Mouse (Mus musculus) heart, postnatal 0 days (tissue): ENCODE data around the gene Shroom4. TPM values are rescaled to one million over a fixed set of nuclear protein-coding genes. Genes with fewer than 3 reads are reported as not detected.

Experiments used
- ATAC-seq: fragments of 200-750 bp; cut with Nextera tagmentation; 2 replicates; pipeline ENCODE4 v1.8.0; 2017; ENCODE audit warnings: low read depth, moderate number of reproducible peaks, moderate library complexity; ENCODE audit not compliant: insufficient read depth
- DNase-seq: peaks from one replicate; pipeline ENCODE4 v3.0.0-alpha.2; 2016; ENCODE audit warnings: low spot score
- H3K27ac ChIP-seq: fragments of 300-500 bp; sonication (generic); 2 replicates; pipeline ENCODE4 v1.5.1; 2014; ENCODE audit warnings: low read depth, mild to moderate bottlenecking
- H3K27me3 ChIP-seq: fragments of 300-500 bp; sonication (generic); 2 replicates; pipeline ENCODE4 v1.6.1; 2014; ENCODE audit warnings: low read length, mixed read lengths; ENCODE audit not compliant: control insufficient read depth, insufficient read depth
- H3K36me3 ChIP-seq: fragments of 300-500 bp; sonication (generic); replicated peaks from 2 replicates; pipeline ENCODE4 v1.6.1; 2014; ENCODE audit warnings: low read length, mixed read lengths; ENCODE audit not compliant: control insufficient read depth, insufficient read depth
- H3K4me1 ChIP-seq: fragments of 300-500 bp; sonication (generic); 2 replicates; pipeline ENCODE4 v1.6.1; 2014; ENCODE audit warnings: antibody characterized with exemption; ENCODE audit not compliant: control insufficient read depth, insufficient read depth
- H3K4me2 ChIP-seq: fragments of 300-500 bp; sonication (generic); 2 replicates; pipeline ENCODE4 v1.6.1; 2014; ENCODE audit warnings: low read depth, mild to moderate bottlenecking, low read length, moderate library complexity
- H3K4me3 ChIP-seq: fragments of 300-500 bp; sonication (generic); 2 replicates; pipeline ENCODE4 v1.5.1; 2014; ENCODE audit warnings: low read depth, low read length
- H3K9ac ChIP-seq: fragments of 300-500 bp; sonication (generic); replicated peaks from 2 replicates; pipeline ENCODE4 v1.6.1; 2014; ENCODE audit warnings: low read depth, low read length, mixed read lengths
- H3K9me3 ChIP-seq: fragments of 300-500 bp; sonication (generic); replicated peaks from 2 replicates; pipeline ENCODE4 v1.6.1; 2016; ENCODE audit warnings: low read length; ENCODE audit not compliant: control insufficient read depth
- CTCF ChIP-seq: IDR thresholded peaks from 2 replicates; pipeline ENCODE4 v1.5.1; 2016; ENCODE audit warnings: antibody characterized with exemption, control low read depth, low read depth
- EP300 ChIP-seq: IDR thresholded peaks from 2 replicates; pipeline ENCODE4 v1.6.1; 2016; ENCODE audit warnings: antibody characterized with exemption, low read depth
- WGBS: fragments of 180-500 bp; shearing (Covaris S2); extraction: QIAGEN DNeasy Blood & Tissue Kit; methylation state at CpG from one replicate; pipeline ENCODE4 v1.1.7; 2014; 5-methylcytosine and 5-hydroxymethylcytosine counted together
- polyA plus RNA-seq: library from polyadenylated mRNA; unstranded; fragments of >200 nt; fragmentation: Nextera tagmentation; extraction: Ambion mirVana; gene quantifications from 2 replicates; pipeline ENCODE4 v1.2.1, GENCODE M21; 2015
- total RNA-seq: library from RNA; depleted of rRNA; stranded (reverse); fragments of >200 nt; gene quantifications from 2 replicates; pipeline ENCODE4 v1.2.3, GENCODE M21; 2014; ENCODE audit warnings: low replicate concordance

Shroom4 gene
- total and polyA plus RNA-seq, 2 experiments from 2014 or later = 1.8 to 12.3 TPM

DNA sequence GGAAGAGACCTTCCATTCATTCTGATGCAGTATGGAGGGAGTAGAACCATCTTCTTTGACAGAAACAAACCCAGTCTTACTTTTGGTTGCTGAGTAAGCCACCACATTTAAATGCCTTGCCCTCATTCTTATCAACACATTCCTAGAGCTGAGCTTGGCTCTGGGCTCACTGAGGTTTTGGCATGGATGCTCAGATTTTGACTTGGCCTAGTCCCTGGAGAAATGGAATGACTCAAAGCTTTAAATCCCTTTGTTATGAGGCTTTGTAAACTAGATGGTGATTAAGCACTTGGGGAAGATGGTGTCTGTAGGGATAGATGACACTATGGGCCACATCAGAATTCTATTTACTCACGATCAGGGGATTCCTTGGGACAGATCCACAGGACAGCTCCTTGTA, 102.2 kb downstream of the Shroom4 start:
- no peaks in the 10 kb centered on the region for H3K27me3 ChIP-seq
- H3K4me2 ChIP-seq = no peak overlapping the region
- TF ChIP-seq CTCF (no peak), EP300 (no peak)
- H3K36me3 ChIP-seq = no peaks in the 10 kb centered on the region
- H3K9ac ChIP-seq = no peak overlapping the region
- 46% methylated on average over 1 of the region's 1 CpGs for WGBS
- ATAC-seq = no peak
- no peak overlapping the region for H3K4me3 ChIP-seq
- no peaks in the 10 kb centered on the region for H3K9me3 ChIP-seq
- no peaks in the 10 kb centered on the region for H3K4me1 ChIP-seq
- DNase-seq = no peak
- no peak overlapping the region for H3K27ac ChIP-seq

DNA sequence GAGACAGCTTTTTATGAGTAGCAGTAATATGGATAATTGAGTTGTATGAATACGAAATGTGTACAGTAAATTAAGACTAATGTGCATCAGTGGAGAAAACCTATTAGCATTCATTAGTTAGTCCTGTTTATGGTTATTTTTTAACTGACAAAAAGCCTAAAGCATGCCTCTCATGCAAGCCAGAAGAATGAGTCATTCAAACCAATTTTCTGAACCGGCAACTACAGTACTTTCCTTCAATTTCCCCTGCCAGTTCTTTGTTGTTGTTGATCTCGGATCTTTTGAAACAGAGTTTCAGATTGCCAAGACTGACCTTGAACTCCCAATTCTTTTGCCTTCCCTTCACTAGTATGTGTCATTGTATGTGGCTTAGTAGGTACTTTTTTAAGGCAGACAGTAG, 117.6 kb downstream of the Shroom4 start:
- H3K4me1 ChIP-seq = no peaks in the 10 kb centered on the region
- DNase-seq (no peak), ATAC-seq (no peak)
- no peak overlapping the region for H3K9ac ChIP-seq
- no peaks in the 10 kb centered on the region for H3K9me3 ChIP-seq
- no peak for TF ChIP-seq CTCF
- TF ChIP-seq EP300 = no peak
- no peak overlapping the region for H3K27ac ChIP-seq
- WGBS = 65% methylated on average over 3 of the region's 3 CpGs
- H3K4me3 ChIP-seq = no peak overlapping the region
- no peak overlapping the region for H3K4me2 ChIP-seq
- H3K27me3 ChIP-seq = no peaks in the 10 kb centered on the region
- no peaks in the 10 kb centered on the region for H3K36me3 ChIP-seq

DNA sequence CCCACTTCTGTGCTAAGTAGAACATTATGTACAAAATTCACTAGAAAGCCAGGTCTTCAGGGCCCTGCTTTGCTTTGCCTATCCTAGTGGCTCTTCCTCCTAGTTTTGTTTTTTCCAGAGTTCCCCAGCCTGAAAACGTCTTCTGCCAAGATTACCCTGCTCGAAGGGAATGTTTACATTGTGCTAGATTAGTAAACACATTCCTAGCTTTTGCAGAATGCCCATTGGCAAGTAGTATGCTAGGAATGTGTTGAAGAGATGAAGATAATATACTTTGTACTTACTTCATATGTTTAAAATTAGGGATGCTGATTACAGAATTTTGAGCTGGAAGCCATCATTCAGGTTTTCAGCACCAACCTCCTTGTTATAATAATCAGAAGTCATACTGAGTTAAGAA, 118.8 kb downstream of the Shroom4 start:
- ATAC-seq (no peak), DNase-seq (no peak)
- no peak overlapping the region for H3K4me2 ChIP-seq
- 16% methylated on average over 2 of the region's 2 CpGs for WGBS
- no peak overlapping the region for H3K9ac ChIP-seq
- no peak overlapping the region for H3K27ac ChIP-seq
- TF ChIP-seq CTCF = no peak
- no peak for TF ChIP-seq EP300
- no peaks in the 10 kb centered on the region for H3K9me3 ChIP-seq
- H3K4me1 ChIP-seq = no peaks in the 10 kb centered on the region
- H3K27me3 ChIP-seq = no peaks in the 10 kb centered on the region
- no peak overlapping the region for H3K4me3 ChIP-seq
- H3K36me3 ChIP-seq = no peaks in the 10 kb centered on the region

DNA sequence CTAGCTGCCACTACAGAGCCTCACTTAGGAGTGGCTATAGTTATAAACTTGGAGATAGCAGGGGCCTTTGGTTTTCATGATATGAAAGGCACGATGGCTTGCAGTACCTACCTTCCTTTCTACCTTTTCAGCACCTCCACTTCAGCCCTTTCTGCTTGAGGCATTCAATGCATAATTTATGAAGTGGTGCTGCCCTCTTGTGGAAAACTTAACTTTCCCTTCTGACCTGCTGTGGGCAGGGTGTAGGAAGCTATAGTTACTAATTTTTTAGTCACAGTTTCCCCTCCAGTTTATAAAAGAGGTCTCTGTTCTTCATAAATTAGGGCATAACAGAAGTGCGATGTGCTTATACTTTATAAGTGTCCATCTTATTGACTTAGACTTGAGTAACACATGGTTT, 123.3 kb downstream of the Shroom4 start:
- H3K27ac ChIP-seq = no peak overlapping the region
- H3K27me3 ChIP-seq = no peaks in the 10 kb centered on the region
- H3K4me1 ChIP-seq = no peaks in the 10 kb centered on the region
- DNase-seq = no peak
- H3K9me3 ChIP-seq = no peaks in the 10 kb centered on the region
- no peak overlapping the region for H3K9ac ChIP-seq
- no peak overlapping the region for H3K4me3 ChIP-seq
- TF ChIP-seq CTCF (no peak; the same call in 1 of the 2 replicates), EP300 (no peak)
- no peaks in the 10 kb centered on the region for H3K36me3 ChIP-seq
- no peak overlapping the region for H3K4me2 ChIP-seq
- WGBS = 62% methylated on average over 2 of the region's 2 CpGs
- ATAC-seq = no peak

DNA sequence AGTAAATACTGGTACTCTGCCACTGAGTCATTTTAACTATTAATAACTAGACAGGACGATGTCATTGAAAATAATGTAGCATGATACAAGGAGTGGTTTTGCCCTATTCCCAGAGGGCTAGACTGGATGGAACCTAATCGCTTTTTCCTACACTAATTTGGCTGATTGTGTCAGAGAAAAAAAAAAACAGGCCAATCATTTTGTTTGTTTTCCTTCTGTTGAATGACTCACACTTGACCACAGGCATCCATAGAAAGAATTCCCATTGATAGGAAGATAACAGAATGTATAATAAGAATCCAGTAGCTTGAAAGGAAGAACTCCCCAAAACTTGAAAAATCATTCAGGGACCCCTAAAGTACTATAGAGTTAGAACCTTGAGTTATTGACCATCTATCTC, 137.0 kb downstream of the Shroom4 start:
- DNase-seq (no peak), ATAC-seq (no peak)
- no peak overlapping the region for H3K4me3 ChIP-seq
- no peak overlapping the region for H3K9ac ChIP-seq
- H3K4me1 ChIP-seq = no peaks in the 10 kb centered on the region
- TF ChIP-seq CTCF (no peak), EP300 (no peak)
- H3K27ac ChIP-seq = no peak overlapping the region
- no peaks in the 10 kb centered on the region for H3K9me3 ChIP-seq
- no peaks in the 10 kb centered on the region for H3K27me3 ChIP-seq
- 50% methylated on average over 2 of the region's 2 CpGs for WGBS
- H3K4me2 ChIP-seq = no peak overlapping the region
- H3K36me3 ChIP-seq = no peaks in the 10 kb centered on the region

DNA sequence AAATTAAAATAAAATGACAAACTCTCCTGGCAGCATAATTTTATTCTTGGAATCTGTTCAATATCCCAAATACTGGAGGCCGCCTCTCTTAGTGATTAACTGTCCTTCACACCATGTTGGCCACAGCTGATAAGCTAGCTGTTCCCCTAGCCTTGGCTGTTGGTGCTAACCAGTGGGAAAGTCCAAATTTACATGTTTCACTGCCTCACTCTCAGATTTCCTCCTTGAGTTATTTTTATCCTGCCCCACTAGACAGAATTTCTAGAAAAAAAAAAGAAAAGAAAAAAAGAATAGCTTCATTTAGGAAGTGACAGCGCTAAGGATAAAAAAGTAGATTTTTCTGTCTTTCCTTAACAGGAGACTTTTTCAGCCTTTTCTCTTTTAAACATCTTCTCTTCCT, 138.0 kb downstream of the Shroom4 start:
- Histone ChIP-seq H3K9ac (no peak overlapping the region), H3K4me1 (no peaks in the 10 kb centered on the region), H3K27me3 (no peaks in the 10 kb centered on the region), H3K9me3 (no peaks in the 10 kb centered on the region), H3K4me2 (no peak overlapping the region), H3K4me3 (no peak overlapping the region), H3K36me3 (no peaks in the 10 kb centered on the region), H3K27ac (no peak overlapping the region)
- ATAC-seq (no peak), DNase-seq (no peak)
- no peak for TF ChIP-seq CTCF
- no peak for TF ChIP-seq EP300
- 31% methylated on average over 2 of the region's 2 CpGs for WGBS
